In the genomic region with DNA sequence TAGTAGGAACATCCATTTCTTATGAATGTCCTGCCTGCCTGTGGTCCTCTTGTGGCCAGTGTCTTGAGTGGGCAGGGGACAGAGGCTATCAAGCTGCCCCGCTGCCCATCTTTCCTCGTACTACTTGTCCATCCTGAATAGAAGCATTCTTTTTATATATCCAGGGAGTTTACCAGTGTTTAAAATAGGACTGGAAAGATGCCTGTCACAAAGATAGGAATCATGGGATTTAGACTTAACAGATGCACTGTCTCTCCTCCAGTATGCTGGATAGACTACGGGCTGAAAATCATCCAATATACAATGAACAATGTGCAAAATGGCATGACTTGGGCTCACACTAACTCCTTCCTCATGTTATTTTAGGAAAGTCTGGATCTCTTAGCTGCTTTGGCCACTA, we compare ENCODE assay signal across 41 mouse cellular contexts. TPM values are rescaled to one million over a fixed set of nuclear protein-coding genes. Genes with fewer than 3 reads are reported as not detected.
"Had no signal": no experiment of that assay in that cellular context is flagged by ENCODE, and none has a peak within 500 bp of the region (broad histone marks: within the 10 kb centered on the region; RNA-seq: fewer than 3 reads in every experiment).

No protein-coding gene starts in this region.

- H3K4me2 ChIP-seq: limb, embryonic 12.5 days; limb, embryonic 13.5 days; limb, embryonic 15.5 days; liver, embryonic 11.5 days; liver, embryonic 12.5 days; liver, embryonic 13.5 days; liver, embryonic 15.5 days; lung, embryonic 14.5 days; lung, embryonic 15.5 days; midbrain, embryonic 11.5 days; midbrain, embryonic 12.5 days; midbrain, embryonic 13.5 days; midbrain, embryonic 15.5 days had no signal

- H3K9ac ChIP-seq: limb, embryonic 12.5 days; limb, embryonic 13.5 days; limb, embryonic 15.5 days; liver, embryonic 12.5 days; liver, embryonic 13.5 days; liver, embryonic 14.5 days; liver, embryonic 15.5 days; liver, postnatal 0 days; lung, embryonic 14.5 days; lung, embryonic 15.5 days; midbrain, embryonic 12.5 days; midbrain, embryonic 13.5 days; midbrain, embryonic 15.5 days had no signal

- ATAC-seq: liver, embryonic 12.5 days; liver, postnatal 0 days; lung, postnatal 0 days; midbrain, embryonic 13.5 days; midbrain, embryonic 15.5 days; midbrain, embryonic 16.5 days had no signal

- DNase-seq: left cerebral cortex, postnatal 4 days; liver; liver, embryonic 13.5 days; liver, postnatal 0 days; lung, adult 18-20 months; lung, adult 2 months; lung, embryonic 14.5 days; lung, postnatal 10 days; lung, postnatal 14 days; lung, postnatal 36 days; lung, postnatal 4 days; midbrain, embryonic 14.5 days had no signal

- H3K4me3 ChIP-seq: limb, embryonic 10.5 days; limb, embryonic 12.5 days; limb, embryonic 13.5 days; limb, embryonic 15.5 days; liver, embryonic 12.5 days; liver, embryonic 13.5 days; liver, embryonic 15.5 days; lung, embryonic 15.5 days; megakaryocyte, embryonic 14.5 days; midbrain, embryonic 10.5 days; midbrain, embryonic 12.5 days; midbrain, embryonic 13.5 days; midbrain, embryonic 15.5 days; myocyte had no signal

- H3K4me1 ChIP-seq: limb, embryonic 10.5 days; limb, embryonic 12.5 days; limb, embryonic 13.5 days; limb, embryonic 15.5 days; liver, embryonic 12.5 days; liver, embryonic 13.5 days; liver, embryonic 15.5 days; lung, embryonic 15.5 days; megakaryocyte, embryonic 14.5 days; midbrain, embryonic 10.5 days; midbrain, embryonic 12.5 days; midbrain, embryonic 13.5 days; midbrain, embryonic 15.5 days had no signal

- H3K9me3 ChIP-seq: limb, embryonic 10.5 days; limb, embryonic 12.5 days; limb, embryonic 13.5 days; limb, embryonic 15.5 days; liver, embryonic 12.5 days; liver, embryonic 13.5 days; liver, embryonic 15.5 days; lung, embryonic 15.5 days; midbrain, embryonic 10.5 days; midbrain, embryonic 12.5 days; midbrain, embryonic 13.5 days; midbrain, embryonic 15.5 days had no signal

- H3K27me3 ChIP-seq: limb, embryonic 12.5 days; limb, embryonic 13.5 days; limb, embryonic 15.5 days; liver, embryonic 12.5 days; liver, embryonic 13.5 days; liver, embryonic 15.5 days; lung, embryonic 15.5 days; megakaryocyte, embryonic 14.5 days; midbrain, embryonic 12.5 days; midbrain, embryonic 13.5 days; midbrain, embryonic 15.5 days had no signal

- H3K36me3 ChIP-seq: limb, embryonic 10.5 days; limb, embryonic 12.5 days; limb, embryonic 13.5 days; limb, embryonic 15.5 days; liver, embryonic 12.5 days; liver, embryonic 13.5 days; liver, embryonic 15.5 days; lung, embryonic 15.5 days; midbrain, embryonic 10.5 days; midbrain, embryonic 12.5 days; midbrain, embryonic 13.5 days; midbrain, embryonic 15.5 days had no signal

- H3K27ac ChIP-seq: limb, embryonic 10.5 days; limb, embryonic 12.5 days; limb, embryonic 13.5 days; limb, embryonic 15.5 days; liver, embryonic 12.5 days; liver, embryonic 13.5 days; liver, embryonic 14.5 days; liver, embryonic 15.5 days; lung, embryonic 15.5 days; macrophage; midbrain, embryonic 10.5 days; midbrain, embryonic 12.5 days; midbrain, embryonic 13.5 days; midbrain, embryonic 15.5 days had no signal

RNA-seq across cellular contexts. Expression of gene Syndig1, which starts 51.7 kb away (rescaled TPM):
- total RNA-seq: liver, adult 2 months; megakaryocyte progenitor cell, adult 5-6 weeks; megakaryocyte, adult 5-6 weeks; megakaryocyte-erythroid progenitor cell, adult 5-6 weeks; monocyte, adult 5-6 weeks had no signal
- polyA plus RNA-seq: liver, adult 2 months; liver, postnatal 0 days; macrophage; myocyte had no signal

RNA-seq across cellular contexts. Expression of gene C530025M09Rik, which starts 53.7 kb away (rescaled TPM):
- total RNA-seq: liver, adult 2 months; megakaryocyte progenitor cell, adult 5-6 weeks; megakaryocyte, adult 5-6 weeks; megakaryocyte-erythroid progenitor cell, adult 5-6 weeks; midbrain, postnatal 0 days; monocyte, adult 5-6 weeks had no signal
- polyA plus RNA-seq: limb, embryonic 10.5 days; limb, embryonic 11.5 days; limb, embryonic 14.5 days; limb, embryonic 15.5 days; liver, adult 2 months; liver, embryonic 11.5 days; liver, embryonic 12.5 days; liver, embryonic 13.5 days; liver, embryonic 14.5 days; liver, embryonic 15.5 days; liver, embryonic 16.5 days; liver, postnatal 0 days; lung, adult 2 months; lung, embryonic 14.5 days; lung, postnatal 0 days; macrophage; midbrain, embryonic 11.5 days; myocyte; neural tube, embryonic 11.5 days had no signal
